Mouse (Mus musculus): ENCODE results near the gene Pik3ap1.
A peak's percentile ranks its signal among the peaks of the same experiment; 100 is the strongest.
"Not testable (repeated sequence)": the region's sequence is repeated elsewhere in the genome, so short reads cannot be mapped to it uniquely, and the experiment has no call there.

The Pik3ap1 gene

DNA sequence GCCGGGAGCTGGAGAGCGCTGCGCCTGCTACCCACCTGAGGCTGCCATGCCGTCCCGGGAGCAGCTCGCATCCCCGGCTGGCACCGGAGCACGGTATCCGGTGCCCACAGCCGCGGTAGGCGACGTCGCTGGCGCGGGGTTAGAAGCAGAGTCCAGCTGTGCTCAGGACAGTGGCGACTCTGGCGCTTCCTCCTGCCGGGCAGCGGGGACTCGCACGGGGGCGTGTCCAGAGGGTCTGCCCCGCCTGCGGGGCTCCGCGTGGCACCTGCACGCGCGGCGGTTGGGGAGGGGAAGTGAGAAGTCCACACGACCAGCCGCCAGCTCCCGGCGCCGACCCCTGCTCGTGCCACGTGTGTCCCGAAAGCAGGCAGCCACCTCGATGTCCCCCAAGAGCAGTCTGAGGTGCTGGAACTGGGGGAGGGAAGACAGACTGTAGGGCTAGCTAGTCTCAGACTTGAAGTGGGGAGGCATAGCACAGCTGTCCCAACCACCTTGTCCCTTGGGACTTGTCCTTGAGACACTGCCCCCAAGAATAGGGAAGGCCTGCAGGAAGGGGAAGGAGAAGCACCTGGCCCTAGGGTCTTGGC is at the start of gene Pik3ap1:
Gene Pik3ap1, minus strand, starts transcription at position 181 of the 587 bp plus-strand sequence.
- ATAC-seq (ENCODE audit: insufficient number of reproducible peaks, low FRiP score, low TSS enrichment), result no peak

DNA sequence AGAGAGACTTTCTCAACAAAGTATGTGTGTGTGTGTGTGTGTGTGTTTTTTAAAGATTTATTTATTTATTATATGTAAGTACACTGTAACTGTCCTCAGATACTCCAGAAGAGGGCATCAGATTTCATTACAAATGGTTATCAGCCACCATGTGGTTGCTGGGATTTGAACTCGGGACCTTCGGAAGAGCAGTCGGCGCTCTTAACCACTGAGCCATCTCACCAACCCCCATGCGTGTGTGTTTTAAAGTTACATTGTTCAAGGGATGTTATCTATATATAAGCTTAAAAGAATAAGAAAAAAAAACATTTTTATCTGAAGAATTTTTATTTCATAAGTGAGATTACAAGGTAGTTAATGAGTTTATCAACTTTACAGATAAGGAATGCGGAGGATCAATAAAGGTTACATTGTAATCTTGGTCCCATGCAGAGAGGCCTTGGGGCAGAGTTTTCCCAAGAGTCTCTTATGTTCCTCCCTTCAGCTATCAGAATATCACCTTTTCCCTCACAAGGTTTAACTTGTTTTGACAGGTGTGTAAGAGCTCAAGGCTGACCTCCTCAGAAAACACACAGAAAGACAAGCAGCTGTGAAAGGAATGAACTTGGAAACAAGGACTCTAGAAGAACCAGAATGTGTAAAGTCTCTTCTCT is 46.7 kb upstream of the Pik3ap1 start:
- ATAC-seq (ENCODE audit: insufficient number of reproducible peaks, low FRiP score, low TSS enrichment), result not testable (repeated sequence)

DNA sequence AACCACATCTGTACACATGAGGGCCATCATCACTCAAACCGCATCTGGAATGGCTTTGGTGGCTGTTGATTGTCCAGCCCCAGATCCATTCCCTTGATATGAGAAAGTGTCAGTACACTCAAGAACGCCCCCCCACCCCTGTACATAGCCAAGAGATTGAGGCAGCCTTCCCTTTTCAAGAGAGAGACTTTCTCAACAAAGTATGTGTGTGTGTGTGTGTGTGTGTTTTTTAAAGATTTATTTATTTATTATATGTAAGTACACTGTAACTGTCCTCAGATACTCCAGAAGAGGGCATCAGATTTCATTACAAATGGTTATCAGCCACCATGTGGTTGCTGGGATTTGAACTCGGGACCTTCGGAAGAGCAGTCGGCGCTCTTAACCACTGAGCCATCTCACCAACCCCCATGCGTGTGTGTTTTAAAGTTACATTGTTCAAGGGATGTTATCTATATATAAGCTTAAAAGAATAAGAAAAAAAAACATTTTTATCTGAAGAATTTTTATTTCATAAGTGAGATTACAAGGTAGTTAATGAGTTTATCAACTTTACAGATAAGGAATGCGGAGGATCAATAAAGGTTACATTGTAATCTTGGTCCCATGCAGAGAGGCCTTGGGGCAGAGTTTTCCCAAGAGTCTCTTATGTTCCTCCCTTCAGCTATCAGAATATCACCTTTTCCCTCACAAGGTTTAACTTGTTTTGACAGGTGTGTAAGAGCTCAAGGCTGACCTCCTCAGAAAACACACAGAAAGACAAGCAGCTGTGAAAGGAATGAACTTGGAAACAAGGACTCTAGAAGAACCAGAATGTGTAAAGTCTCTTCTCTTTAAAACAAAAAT is 41.2 kb upstream of the Pik3ap1 start:
- not testable (repeated sequence) for ATAC-seq (ENCODE audit: insufficient number of reproducible peaks, low FRiP score, low TSS enrichment)

DNA sequence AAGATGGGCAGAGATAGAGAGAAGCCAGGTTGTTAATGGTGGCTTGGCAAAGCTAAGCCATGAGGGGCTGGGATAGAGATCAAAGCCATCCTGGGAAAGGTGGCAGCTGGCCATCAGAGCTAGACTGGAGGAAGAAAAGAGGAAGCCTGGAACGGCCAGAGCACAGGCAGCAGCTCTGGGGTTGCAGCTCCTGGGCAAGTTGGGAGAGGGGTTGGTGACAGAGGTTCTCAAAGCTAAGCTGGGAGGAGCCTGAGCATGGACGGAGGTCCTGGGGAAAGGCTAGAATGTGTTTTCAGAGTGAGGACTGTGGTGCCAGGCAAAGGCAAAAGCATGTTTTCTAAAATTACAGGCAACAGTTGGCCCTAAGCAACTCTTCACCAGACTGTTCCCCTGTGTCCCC is 36.4 kb upstream of the Pik3ap1 start:
- ATAC-seq (ENCODE audit: insufficient number of reproducible peaks, low FRiP score, low TSS enrichment), result no peak

DNA sequence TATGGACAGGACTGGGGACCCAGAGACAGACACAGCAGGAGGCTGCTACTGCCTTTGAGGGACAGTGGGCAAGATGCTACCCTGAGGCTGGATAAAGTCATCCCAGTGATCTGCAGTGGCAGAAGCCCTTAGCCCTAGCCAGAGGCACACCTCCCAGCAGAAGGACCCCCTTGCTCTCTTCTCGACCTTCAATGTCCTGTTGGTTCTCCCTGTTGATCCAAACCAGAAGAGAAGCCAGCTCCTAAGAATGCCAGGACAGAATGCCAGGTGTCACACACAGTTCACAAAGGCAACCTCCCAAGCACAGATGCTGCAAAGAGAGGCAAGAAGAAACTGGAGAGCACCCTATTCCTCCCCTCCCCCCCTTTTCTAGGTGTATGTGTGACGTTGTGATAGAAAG is 33.9 kb upstream of the Pik3ap1 start:
- ATAC-seq (ENCODE audit: insufficient number of reproducible peaks, low FRiP score, low TSS enrichment), result no peak

DNA sequence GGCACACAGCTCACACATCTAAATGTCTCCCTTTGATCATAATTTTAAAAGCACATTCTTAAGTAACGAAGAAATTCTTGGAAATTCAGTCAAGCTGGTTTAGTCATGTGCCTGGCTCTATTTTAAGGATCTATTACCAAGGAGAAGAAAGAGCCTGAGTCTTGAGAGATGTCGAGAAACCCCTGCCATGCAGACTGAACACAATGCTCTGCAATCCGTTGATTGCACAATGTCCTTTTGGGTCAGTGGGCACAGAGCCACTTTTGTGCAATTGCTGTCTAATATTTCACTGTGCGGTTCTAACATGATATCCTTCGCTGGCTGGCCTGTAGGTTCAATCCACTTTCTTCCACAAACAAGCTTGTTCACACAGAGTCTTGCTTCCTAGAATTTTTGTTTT is 33.1 kb upstream of the Pik3ap1 start:
- no peak for ATAC-seq (ENCODE audit: insufficient number of reproducible peaks, low FRiP score, low TSS enrichment)

DNA sequence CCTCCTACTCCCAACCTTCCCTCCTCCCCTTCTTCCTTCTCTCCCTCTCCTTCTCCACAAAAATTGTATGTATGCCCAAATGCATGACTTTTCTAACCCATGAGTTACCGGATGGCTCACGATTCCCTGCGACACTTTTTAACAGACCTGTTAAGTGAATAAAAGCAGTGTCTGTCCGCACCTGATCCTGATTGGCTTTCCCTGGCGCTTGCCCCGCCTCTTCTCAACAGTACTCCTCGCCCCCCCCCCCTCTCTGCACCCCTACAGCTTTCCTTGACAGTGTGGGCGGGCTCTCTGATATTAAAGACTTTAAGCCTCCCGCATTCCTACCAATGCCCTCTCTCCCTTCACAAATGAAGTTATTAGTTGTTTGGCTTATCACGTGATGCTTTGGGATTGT is 31.3 kb upstream of the Pik3ap1 start:
- no peak for ATAC-seq (ENCODE audit: insufficient number of reproducible peaks, low FRiP score, low TSS enrichment)

DNA sequence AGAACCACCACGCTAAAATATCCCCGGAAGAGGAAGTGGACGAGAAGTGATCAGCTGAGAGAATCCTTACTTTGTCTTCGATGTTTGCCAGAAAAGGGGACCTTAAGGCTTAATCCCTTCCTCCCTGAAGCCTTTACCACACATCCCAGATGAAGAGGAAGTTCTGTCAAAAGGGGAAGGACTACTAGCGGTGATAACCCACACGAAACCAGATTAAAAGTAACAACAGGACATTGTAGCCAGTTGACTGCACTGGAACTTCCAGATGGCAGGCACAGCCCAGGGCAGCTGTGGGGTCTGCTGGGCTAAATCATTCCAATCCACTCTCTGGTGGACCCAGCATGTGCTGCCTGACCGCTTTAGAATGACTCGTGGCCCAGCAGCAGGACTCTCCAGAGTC is 17.7 kb upstream of the Pik3ap1 start:
- no peak for ATAC-seq (ENCODE audit: insufficient number of reproducible peaks, low FRiP score, low TSS enrichment)

DNA sequence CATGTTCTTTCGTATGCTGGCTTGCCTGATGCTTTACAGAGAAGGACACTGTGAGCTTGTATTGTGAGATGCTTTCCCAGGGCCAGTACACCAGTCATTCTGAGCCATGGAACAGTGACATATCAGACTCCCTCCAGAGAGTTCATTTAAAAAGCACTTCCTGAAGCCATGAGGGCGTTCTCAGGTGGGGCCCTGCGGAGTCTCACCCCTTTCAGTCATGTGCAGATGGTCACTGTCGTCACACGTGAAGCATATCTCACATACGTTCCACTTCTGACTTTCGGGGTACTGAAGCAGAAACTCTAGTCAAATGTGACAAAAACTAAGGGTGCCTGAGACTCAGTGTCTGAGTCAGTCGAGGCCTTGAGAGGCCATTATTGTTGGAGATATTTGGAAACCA is 6.0 kb upstream of the Pik3ap1 start:
- ATAC-seq (ENCODE audit: insufficient number of reproducible peaks, low FRiP score, low TSS enrichment), result no peak

DNA sequence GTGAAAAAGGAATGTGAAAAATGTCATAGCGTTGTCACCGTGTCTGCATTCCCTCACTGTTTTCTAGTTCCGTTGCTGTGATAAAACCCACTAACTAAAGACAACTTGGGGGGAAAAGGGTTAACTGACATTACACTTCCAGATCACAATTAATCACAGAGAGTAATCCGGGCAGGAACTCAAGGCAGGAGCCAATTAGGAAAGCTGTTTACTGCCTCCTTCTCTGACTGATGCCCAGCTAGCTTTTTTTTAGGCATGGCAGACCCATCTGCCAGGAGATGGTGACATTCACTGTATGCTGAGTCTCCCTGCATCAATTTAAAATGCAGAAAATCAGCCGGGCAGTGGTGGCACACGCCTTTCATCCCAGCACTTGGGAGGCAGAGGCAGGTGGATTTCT is 4.4 kb upstream of the Pik3ap1 start:
- ATAC-seq (ENCODE audit: insufficient number of reproducible peaks, low FRiP score, low TSS enrichment), result no peak

DNA sequence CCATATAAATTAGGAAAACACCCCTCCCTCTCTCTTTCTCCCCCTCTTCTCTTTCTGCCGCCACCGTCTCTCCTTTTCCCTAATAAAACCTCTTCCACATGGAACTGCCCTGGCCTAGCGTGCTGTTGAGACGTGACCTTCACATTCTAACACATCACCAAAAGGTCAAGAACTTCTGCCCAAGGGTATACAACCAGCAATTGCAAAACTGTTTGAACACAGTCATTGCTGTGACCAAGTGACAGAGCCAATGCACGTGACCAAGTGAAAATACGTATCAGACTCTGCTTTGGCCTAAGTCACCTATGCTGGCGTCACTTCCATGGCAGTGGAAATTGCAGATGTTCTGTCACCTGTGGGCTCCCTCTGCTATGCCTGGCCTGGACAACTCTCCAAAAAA is 3.3 kb upstream of the Pik3ap1 start:
- ATAC-seq (ENCODE audit: insufficient number of reproducible peaks, low FRiP score, low TSS enrichment), result no peak

DNA sequence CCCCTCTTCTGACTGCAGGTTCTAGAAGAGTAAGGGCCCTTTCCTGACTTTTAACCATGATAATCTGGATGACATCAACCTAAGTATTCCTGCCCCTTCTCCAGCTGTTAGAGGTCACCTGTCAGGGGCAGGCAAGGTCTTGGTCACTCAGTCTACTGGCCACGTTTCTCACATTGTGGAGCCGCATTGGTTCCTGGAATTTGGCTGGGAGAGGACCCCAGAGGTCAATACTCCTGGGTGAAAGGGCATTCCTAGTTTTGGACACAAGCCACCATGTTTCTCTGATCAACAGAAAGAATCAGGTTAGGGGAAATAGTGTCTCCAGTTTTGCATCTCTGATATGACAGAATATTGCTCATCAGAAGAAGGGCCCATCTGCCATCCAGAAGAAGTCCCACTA is 2.4 kb upstream of the Pik3ap1 start:
- no peak for ATAC-seq (ENCODE audit: insufficient number of reproducible peaks, low FRiP score, low TSS enrichment)

DNA sequence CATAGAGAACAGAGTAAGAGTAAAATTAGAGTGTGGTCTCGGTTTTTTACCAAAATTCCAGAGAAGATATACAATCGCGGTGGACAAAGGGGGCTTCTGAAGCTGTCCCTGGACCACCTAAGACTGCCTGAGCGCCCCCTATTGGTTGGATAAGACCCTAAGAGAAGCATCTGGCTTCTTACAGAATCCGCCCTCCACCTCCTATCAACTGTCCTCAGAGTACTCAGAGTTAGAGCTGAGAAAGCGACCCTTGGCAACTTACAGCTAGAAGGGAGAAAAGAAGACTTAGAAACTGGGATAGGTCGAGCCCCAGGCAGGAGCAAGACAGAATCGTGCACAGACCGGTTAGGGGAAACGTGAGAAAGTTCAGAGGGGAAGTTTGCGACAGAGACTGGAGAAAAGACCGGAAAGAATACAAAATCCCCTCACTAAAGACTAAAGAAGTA is 473 bp downstream of the Pik3ap1 start:
- no peak for ATAC-seq (ENCODE audit: insufficient number of reproducible peaks, low FRiP score, low TSS enrichment)

DNA sequence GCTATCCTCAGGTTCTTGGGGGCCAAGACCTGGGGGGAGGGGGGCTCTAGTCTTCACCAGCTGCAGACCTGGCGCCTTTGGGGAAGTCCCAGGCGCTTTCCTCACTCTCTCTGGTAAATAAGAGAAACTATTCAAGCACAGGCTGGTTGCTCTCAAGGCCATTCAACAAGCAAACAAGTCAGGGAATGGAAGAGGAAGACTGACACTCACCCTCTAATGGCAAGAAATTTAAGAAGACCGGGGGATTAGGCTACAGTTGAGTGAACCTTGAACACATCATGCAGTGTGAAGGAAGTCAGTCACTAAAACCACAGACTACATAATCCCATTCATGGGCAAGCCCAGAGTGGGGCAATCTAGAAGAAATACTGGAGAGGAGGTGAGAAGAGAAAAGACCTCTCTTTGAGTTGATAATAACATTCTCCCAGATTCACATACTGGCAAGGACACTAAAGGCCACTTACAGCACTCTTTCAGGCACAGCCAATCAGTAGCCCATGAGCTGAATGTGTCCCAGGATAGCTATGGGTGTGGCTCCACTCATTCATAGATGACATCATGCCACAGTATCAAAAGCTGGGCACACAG is 2.4 kb downstream of the Pik3ap1 start:
- ATAC-seq (ENCODE audit: insufficient number of reproducible peaks, low FRiP score, low TSS enrichment), result no peak

DNA sequence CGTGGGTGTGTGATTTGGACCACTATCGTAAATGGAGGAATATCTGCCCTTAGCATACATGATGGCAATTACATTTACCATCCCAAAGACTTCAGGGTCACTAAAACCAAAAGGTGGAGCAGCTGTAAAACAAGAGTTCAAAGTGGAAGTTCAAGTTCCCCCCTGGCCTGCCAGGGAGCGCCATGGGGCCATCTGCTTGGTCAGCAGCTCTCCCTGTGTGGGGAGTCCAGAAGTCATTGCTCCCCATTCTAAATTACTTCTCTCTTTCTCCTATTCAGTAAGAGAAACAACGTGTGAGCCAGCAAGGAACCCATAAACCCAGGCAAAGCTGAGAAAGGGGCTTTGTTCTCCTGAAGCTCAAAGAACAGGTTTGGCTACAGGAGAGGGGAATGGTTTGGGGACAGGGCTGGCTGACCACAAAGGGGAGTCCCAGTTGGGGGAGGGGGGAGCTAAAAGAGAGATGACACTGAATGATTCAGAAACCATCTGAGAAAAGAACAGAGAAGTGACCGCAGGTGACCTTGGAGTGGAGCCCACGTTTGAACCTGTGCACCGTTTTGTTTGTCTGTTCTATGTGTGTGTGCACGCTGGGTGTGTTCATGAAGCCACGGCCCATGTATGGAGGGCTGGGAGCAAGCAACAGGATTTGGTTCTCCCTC is 3.2 kb downstream of the Pik3ap1 start:
- ATAC-seq (ENCODE audit: insufficient number of reproducible peaks, low FRiP score, low TSS enrichment), result no peak

DNA sequence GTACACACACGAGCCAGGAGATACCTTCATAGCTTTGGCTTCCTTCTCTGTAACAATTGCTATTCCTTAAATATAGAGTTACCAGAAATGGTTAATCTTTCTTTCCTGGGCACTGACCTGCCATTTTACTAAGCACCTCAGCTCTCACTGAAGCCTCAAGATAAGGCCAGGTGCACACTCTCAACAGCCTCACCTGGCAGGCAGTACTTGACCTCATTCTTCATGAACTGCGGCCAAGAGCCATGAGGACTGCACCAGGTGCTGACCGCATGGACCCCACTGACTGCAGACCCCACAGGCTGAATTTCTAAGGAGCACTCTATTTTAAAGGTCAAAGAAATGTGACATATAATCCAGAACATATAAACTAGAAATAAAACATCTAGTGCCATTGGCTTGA is 5.7 kb downstream of the Pik3ap1 start:
- ATAC-seq (ENCODE audit: insufficient number of reproducible peaks, low FRiP score, low TSS enrichment), result no peak

DNA sequence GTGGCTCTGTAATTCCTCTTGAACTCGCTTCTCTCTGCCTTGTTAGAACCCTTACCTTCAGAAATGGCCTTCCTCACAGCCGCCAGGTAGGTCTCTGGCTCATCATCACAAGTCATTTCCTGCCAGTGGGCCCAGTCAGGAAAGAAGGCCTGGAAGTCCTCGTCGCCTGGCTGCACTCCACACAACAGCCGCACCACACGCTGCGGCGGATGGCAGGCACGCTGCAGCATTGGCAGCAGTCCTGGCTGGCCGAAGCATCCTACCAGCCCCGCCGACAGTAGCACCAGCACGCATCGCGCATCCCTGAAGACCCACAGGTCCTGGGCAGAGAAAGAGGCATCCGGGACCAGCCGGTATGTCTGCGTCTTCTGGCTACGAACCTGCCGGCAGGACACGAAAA is 9.1 kb downstream of the Pik3ap1 start:
- peak; percentile 40; the same call in 1 of the 2 replicates for ATAC-seq (ENCODE audit: insufficient number of reproducible peaks, low FRiP score, low TSS enrichment)

DNA sequence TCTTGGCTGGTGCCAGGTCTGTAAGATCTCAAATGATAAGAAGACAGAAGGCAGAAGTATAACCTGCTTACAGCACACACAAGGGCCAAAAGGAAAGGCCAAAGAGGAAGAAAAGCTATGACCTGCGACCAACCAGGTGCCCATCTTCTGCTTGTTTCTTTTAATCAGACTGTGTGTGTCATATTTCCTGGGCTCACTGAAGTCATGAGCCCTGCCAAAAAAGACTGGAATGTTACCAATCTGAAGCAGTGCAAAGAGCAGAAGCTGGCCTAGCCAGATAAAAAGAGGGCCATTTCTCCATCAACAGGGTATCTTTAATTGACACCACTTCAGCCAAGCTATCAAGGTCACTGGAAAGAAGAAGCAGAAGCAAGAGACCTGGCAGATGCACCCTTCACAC is 9.8 kb downstream of the Pik3ap1 start:
- no peak for ATAC-seq (ENCODE audit: insufficient number of reproducible peaks, low FRiP score, low TSS enrichment)

DNA sequence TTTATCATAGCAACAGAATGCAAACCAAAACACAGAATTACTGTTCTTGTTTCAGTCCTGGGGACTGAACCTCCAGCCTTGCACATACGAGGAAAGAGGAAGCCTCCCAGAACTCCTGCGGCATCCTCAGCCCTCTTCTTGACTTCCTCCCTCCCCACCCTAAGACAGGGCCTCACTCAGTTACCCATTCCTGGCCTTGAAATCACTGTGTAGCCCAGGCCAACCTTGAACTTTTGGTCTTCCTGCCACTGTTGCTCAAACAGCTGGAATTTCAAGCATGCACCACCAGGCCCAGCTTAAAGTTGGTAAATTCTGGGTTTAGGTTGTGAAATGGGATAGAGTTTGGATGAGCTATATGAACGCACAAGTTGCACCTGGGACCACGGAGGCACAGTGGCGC is 10.2 kb downstream of the Pik3ap1 start:
- no peak for ATAC-seq (ENCODE audit: insufficient number of reproducible peaks, low FRiP score, low TSS enrichment)

DNA sequence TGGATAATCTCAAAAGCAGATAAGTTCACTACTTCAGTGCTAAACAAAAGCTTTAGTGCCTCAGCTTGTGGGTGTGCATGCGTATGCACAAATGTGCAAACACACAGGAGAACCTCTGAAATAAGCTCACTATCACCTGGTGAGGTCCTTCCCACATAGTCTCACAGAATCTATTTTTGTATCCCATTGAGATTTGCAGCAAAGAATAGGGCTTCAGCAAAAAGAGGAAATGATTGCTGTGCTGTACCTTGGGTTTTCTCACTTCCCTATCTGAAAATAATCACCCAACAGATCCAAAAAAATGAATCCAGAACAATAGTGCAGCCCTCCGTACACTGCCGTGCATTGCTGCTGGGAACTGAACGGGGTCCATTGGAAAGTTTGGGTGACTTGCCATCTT is 12.6 kb downstream of the Pik3ap1 start:
- ATAC-seq (ENCODE audit: insufficient number of reproducible peaks, low FRiP score, low TSS enrichment), result no peak

DNA sequence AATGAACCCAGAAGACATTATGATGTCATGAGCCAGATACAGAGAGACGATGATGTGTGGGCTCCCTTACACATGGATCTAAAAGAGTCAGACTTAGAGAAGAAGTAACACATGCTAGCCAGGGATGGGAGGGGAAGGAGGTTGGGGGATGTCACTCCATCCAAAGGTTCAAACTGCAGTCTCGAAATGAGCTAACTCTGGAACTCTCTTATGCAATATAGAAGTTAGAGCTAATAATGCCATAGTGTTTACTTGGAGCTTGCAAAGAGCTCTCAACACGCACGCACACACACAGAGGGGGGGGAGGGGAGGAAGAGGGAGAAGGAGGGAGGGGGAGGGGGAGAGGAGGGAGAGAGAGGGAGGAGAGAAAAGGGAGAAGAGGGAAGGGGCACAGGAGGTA is 13.5 kb downstream of the Pik3ap1 start:
- ATAC-seq (ENCODE audit: insufficient number of reproducible peaks, low FRiP score, low TSS enrichment), result no peak
